Mouse (Mus musculus): Measurements from ENCODE around the gene Atrx. TPM values are rescaled to one million over a fixed set of nuclear protein-coding genes. Genes with fewer than 3 reads are reported as not detected.
A peak's percentile ranks its signal among the peaks of the same experiment; 100 is the strongest.

Atrx gene
- total RNA-seq, 2 experiments from 2014 or later, result 42.3 to 43.4 TPM

GRCm38 (mm10) chrX:105794806-105795403 lies 134.3 kb downstream of the Atrx start:
- intact Hi-C loops (cut with DNase I; ENCODE audit: low total_unique reads), result no loop called here
- DNase-seq, result no peak

DNA sequence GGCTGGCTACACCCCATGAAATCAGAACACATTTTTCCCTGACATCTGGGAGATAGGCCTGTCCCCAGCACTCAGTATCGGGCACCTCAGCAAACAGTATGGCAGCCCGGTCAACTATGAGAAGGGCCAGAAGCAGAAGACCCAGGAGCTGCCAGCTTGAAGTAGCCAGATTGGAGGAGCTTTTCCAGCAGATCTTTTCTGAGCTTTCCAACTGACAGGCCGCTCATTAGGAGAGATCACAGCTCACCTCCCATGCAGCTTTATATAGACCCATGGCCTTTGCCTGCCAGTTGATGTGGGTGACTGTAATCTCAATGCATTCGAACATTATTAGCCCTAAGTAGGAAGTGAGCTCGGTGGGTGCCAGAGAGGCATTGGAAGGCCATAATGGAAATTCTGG lies 155.9 kb downstream of the Atrx start:
- no peak for DNase-seq
- intact Hi-C loops (cut with DNase I; ENCODE audit: low total_unique reads), result no loop called here

- no peak for DNase-seq
- intact Hi-C loops (cut with DNase I; ENCODE audit: low total_unique reads), result no loop called here
Measured at GRCm38 (mm10) chrX:105767932-105768331, 161.3 kb downstream of the Atrx start.

- intact Hi-C loops (cut with DNase I; ENCODE audit: low total_unique reads), result no loop called here
- peak; percentile 51 for DNase-seq
Measured at GRCm38 (mm10) chrX:105767177-105767764, 161.9 kb downstream of the Atrx start.

GRCm38 (mm10) chrX:105766013-105766412 lies 163.2 kb downstream of the Atrx start:
- DNase-seq, result no peak
- intact Hi-C loops (cut with DNase I; ENCODE audit: low total_unique reads), result no loop called here

DNA sequence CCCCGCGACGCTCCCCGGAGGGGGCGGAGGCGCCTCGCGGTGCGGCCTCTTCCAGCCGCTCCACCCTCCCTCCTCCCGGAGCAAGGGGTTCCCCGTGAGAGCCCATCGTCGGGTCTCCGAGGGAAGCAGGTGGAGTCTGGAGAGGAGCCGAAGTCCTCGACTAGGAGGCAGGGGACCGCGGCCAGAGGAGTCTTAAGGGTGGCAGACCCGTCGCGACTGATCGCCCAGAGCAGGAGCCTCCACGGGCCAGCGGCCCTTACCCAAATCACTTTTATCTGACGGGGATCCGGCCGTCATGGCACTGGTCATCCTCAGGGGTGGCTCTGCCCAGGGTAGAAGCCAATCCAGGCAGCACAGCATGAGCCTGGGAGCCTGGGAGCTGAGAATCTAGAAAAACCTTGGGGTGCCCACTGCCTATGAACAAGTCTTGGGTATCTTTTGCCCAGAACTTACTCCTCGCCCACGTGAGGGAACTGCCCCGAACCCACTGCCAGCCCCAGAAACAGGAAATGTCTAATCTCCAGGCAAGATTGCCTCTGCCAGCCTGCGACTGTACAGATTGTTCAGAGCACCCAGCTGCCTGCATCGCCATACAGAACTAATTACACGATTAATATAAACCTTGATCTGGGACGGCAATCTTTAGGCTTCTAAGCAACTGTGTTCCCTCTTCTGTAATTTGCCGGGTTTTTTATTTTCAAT lies 164.0 kb downstream of the Atrx start:
- intact Hi-C loops (cut with DNase I; ENCODE audit: low total_unique reads), result no loop called here
- peak; percentile 35 for DNase-seq

DNA sequence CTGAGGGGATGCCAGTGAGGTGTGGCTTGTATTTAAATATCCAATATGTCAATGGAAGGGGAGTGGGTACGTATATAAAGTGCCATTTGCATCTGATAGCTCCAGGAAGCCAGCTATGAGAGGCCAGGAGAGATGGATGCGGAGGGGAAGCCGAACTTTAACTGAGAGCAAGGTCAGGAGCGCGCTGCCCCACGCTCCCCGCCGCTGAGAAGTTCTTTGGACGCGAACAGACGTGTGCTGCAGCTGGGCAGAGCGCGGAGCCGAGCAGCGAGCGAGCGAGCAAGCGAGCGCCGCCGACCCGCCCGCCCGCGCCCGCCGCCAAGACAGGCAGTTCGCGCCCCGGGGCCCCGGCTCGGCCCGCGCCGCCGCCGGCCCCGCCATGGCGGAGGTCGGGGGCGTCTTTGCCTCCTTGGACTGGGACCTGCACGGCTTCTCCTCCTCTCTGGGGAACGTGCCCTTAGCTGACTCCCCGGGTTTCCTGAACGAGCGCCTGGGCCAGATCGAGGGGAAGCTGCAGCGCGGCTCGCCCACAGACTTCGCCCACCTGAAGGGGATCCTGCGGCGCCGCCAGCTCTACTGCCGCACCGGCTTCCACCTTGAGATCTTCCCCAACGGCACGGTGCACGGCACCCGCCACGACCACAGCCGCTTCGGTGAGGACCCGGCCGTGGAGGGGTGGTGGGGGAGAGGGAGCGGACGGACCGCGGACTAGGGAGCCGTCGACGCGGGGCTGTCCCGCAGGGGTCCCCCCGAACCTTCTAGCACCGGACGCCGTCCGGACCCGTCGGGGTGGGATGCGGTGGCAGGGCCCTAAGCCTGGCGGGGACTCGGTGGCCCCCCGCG lies 164.8 kb downstream of the Atrx start, which contains the start of gene Fgf16:
TSS of gene Fgf16 (plus strand) at position 118 of the 843 bp plus-strand sequence.
- intact Hi-C loops (cut with DNase I; ENCODE audit: low total_unique reads), result no loop called here
- peak; percentile 6 for DNase-seq

DNA sequence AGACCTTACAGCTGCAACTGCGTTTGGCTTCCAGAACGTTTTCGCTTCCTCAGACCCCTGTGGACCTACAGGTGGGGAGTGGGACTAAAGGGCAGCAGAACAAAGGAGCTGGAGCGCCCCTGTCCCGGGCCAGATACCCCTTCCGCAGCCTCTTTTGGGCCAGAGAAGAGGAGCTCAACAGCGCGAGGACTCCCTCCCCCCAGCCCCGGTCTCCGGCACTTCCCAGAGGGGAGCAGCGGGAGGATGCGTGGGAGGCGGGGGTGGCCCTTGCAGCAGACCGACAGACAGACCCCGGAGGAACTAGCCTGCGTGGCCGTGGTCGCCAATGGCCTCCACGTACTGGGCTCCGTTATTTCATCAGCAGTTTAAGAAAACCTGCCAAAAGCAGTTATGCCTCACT lies 165.6 kb downstream of the Atrx start:
- intact Hi-C loops (cut with DNase I; ENCODE audit: low total_unique reads), result no loop called here
- peak; percentile 43 for DNase-seq

DNA sequence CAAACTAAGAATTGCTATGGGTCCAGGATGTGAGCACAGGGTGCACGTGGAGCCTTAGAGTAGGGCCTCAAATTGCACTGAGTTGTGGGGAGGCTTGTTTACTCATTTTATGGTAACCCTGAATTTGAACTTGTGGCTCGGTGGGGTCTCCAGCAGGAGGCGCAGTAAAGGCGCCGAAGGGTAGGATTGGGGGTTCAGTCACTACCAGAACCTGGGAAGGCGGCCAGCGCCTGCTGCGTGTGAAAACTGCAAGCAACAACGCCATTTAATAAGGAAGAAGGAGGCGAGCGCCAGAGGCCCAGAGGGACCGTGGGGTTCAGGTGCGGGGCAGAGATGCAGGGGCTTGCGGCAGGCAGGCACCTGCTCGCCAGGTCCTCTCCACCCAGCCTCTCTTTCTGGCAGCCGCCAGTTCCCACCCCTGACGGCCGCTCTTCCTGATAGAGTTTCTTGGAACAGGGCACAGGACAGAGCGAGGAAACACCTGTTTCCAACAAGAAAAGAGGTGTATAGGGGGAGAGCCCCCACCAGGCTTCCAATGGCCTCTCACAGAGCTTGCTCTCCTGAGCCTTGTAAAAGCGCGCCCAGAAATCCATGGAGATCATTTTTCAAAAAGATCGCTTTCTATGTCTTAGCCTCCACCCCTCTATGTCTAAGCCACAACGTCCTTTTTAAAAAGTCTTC lies 166.2 kb downstream of the Atrx start:
- intact Hi-C loops (cut with DNase I; ENCODE audit: low total_unique reads), result no loop called here
- DNase-seq, result peak; percentile 20

Other genes starting within 250 kb of the Atrx start
- gene Fgf16, start 165.1 kb downstream of the Atrx start, total RNA-seq (2021), result under 1 TPM; 0.40 to 0.70 TPM
- 10 to 100 TPM; 24.2 to 27.7 TPM for gene Magt1, start 82.5 kb upstream of the Atrx start, total RNA-seq (2021)
- 100 to 1,000 TPM; 850 to 996 TPM for gene Cox7b, start 86.3 kb upstream of the Atrx start, total RNA-seq (2021)
- gene Atp7a, start 97.9 kb upstream of the Atrx start, total RNA-seq (2021), result 10 to 100 TPM; 11.6 to 11.7 TPM
- gene Tlr13, start 213.8 kb upstream of the Atrx start, total RNA-seq (2021), result under 1 TPM; 0.62 to 0.78 TPM